Mouse (Mus musculus) gastrocnemius, postnatal 25 days (tissue): ENCODE measurements around the gene Zdhhc5. TPM values are rescaled to one million over a fixed set of nuclear protein-coding genes. Genes with fewer than 3 reads are reported as not detected.
"Not testable (repeated sequence)": the region's sequence is repeated elsewhere in the genome, so short reads cannot be mapped to it uniquely, and the experiment has no call there.

Source experiments
- DNase-seq: peaks from one replicate; pipeline ENCODE4 v3.0.0; 2022
- total RNA-seq, 2 experiments: library from RNA; stranded (reverse); gene quantifications; 1 replicate in 1 of 2; 2 replicates in 1 of 2; pipeline ENCODE4 v1.2.3; 2021

Gene Zdhhc5
- total RNA-seq, 2 experiments from 2014 or later = 56.6 TPM

- DNase-seq = no peak
These were observed 20.5 kb upstream of the Zdhhc5 start for GRCm38 (mm10) chr2:84735346-84735920.

GRCm38 (mm10) chr2:84734919-84735318 is 19.9 kb upstream of the Zdhhc5 start:
- no peak for DNase-seq

- DNase-seq = no peak
These were observed 19.4 kb upstream of the Zdhhc5 start for GRCm38 (mm10) chr2:84734351-84734864.

- DNase-seq = peak; percentile 55
These were observed 18.8 kb upstream of the Zdhhc5 start, which contains the start of gene Ypel4 for GRCm38 (mm10) chr2:84733579-84734300. Gene Ypel4, plus strand, starts transcription at chr2:84734058.

- no peak for DNase-seq
These were observed 17.4 kb upstream of the Zdhhc5 start for GRCm38 (mm10) chr2:84732394-84732793.

GRCm38 (mm10) chr2:84731206-84731605 is 16.2 kb upstream of the Zdhhc5 start:
- no peak for DNase-seq

- DNase-seq = not testable (repeated sequence)
These were observed 13.2 kb upstream of the Zdhhc5 start for GRCm38 (mm10) chr2:84728191-84728590.

GRCm38 (mm10) chr2:84727172-84727858 is 12.3 kb upstream of the Zdhhc5 start, which contains the start of gene Clp1:
Gene Clp1, minus strand, starts transcription at chr2:84727350.
- peak; percentile 95 for DNase-seq

GRCm38 (mm10) chr2:84726716-84727115 is 11.7 kb upstream of the Zdhhc5 start:
- DNase-seq = no peak

- DNase-seq = no peak
These were observed 10.8 kb upstream of the Zdhhc5 start for GRCm38 (mm10) chr2:84725770-84726169.

- DNase-seq = no peak
These were observed 8.9 kb upstream of the Zdhhc5 start for GRCm38 (mm10) chr2:84723856-84724255.

GRCm38 (mm10) chr2:84721182-84721581 is 6.2 kb upstream of the Zdhhc5 start:
- no peak for DNase-seq

- DNase-seq = no peak
These were observed 5.7 kb upstream of the Zdhhc5 start for GRCm38 (mm10) chr2:84720718-84721117.

GRCm38 (mm10) chr2:84717357-84717756 is 2.4 kb upstream of the Zdhhc5 start:
- DNase-seq = no peak

- no peak for DNase-seq
These were observed 1.7 kb upstream of the Zdhhc5 start for GRCm38 (mm10) chr2:84716423-84717355.

GRCm38 (mm10) chr2:84715562-84716361 is 782 bp upstream of the Zdhhc5 start:
- peak; percentile 87 for DNase-seq

GRCm38 (mm10) chr2:84714422-84714810 is 564 bp downstream of the Zdhhc5 start:
- DNase-seq = no peak

GRCm38 (mm10) chr2:84711898-84712297 is 3.1 kb downstream of the Zdhhc5 start:
- DNase-seq = no peak

GRCm38 (mm10) chr2:84707523-84707922 is 7.5 kb downstream of the Zdhhc5 start:
- DNase-seq = no peak

- no peak for DNase-seq
These were observed 9.7 kb downstream of the Zdhhc5 start for GRCm38 (mm10) chr2:84705295-84705694.

GRCm38 (mm10) chr2:84704329-84704728 is 10.7 kb downstream of the Zdhhc5 start:
- no peak for DNase-seq
